Mouse (Mus musculus): ENCODE results near the gene Vmn2r80. TPM values are rescaled to one million over a fixed set of nuclear protein-coding genes. Genes with fewer than 3 reads are reported as not detected.

The Vmn2r80 gene
- polyA plus RNA-seq, 1 experiment from 2014 or later = not detected

Other genes starting within 250 kb of the Vmn2r80 start
- not detected in 2 replicates for gene Olfr1354, start 235.6 kb upstream of the Vmn2r80 start, polyA plus RNA-seq (2015; fragmentation: Nextera tagmentation; extraction: Ambion mirVana)
- gene Olfr8, start 198.1 kb upstream of the Vmn2r80 start, polyA plus RNA-seq (2015; fragmentation: Nextera tagmentation; extraction: Ambion mirVana) = not detected in 2 replicates
- gene Olfr1353, start 185.5 kb upstream of the Vmn2r80 start, polyA plus RNA-seq (2015; fragmentation: Nextera tagmentation; extraction: Ambion mirVana) = not detected in 2 replicates
- not detected in 2 replicates for gene Olfr1352, start 167.7 kb upstream of the Vmn2r80 start, polyA plus RNA-seq (2015; fragmentation: Nextera tagmentation; extraction: Ambion mirVana)
- gene Olfr1351, start 136.3 kb upstream of the Vmn2r80 start, polyA plus RNA-seq (2015; fragmentation: Nextera tagmentation; extraction: Ambion mirVana) = not detected in 2 replicates
- 0.26 and 0.37 TPM in 2 replicates for gene Olfr57, start 120.0 kb upstream of the Vmn2r80 start, polyA plus RNA-seq (2015; fragmentation: Nextera tagmentation; extraction: Ambion mirVana)
- 45.3 and 51.6 TPM in 2 replicates for gene 2610008E11Rik, start 51.2 kb upstream of the Vmn2r80 start, polyA plus RNA-seq (2015; fragmentation: Nextera tagmentation; extraction: Ambion mirVana)
- not detected in 2 replicates for gene Vmn2r81, start 98.9 kb downstream of the Vmn2r80 start, polyA plus RNA-seq (2015; fragmentation: Nextera tagmentation; extraction: Ambion mirVana)
- not detected in 2 replicates for gene Vmn2r82, start 207.8 kb downstream of the Vmn2r80 start, polyA plus RNA-seq (2015; fragmentation: Nextera tagmentation; extraction: Ambion mirVana)

Measured in forebrain, embryonic 13.5 days (tissue).